Mouse (Mus musculus): ENCODE data around the gene Itih5. TPM values are rescaled to one million over a fixed set of nuclear protein-coding genes. Genes with fewer than 3 reads are reported as not detected.

Itih5 gene
- polyA plus RNA-seq, 1 experiment = not detected

DNA sequence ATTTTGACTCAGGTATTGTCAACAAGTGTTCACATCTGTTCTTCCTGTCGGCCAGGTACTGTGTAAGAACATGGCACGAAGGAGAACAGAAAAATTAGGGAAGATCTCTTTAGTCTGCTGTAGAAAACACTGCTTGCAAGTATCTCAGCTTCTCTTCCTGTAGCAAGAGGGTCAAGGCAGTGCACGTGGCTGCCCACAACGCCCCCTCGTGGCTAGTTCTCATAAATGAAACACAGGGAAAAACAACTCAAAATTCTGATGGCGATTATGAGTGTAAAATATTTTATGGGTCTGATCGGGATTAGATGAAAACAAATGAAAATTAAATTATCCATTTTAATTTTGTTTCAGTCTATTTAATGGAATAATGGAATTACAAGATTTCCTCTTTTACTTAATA, 146.9 kb downstream of the Itih5 start:
- no peak for TF ChIP-seq USF1 (IDR thresholded peaks at IDR 0.05; ENCODE audit: low read depth)
- no peak for TF ChIP-seq FOSL1 (IDR thresholded peaks at IDR 0.05; ENCODE audit: insufficient read depth, low read length, poor library complexity, severe bottlenecking)
- no peak for TF ChIP-seq CEBPB (IDR thresholded peaks at IDR 0.05; ENCODE audit: low read depth)
- no peak for TF ChIP-seq MAX (IDR thresholded peaks at IDR 0.05)
- TF ChIP-seq MYOG (IDR thresholded peaks at IDR 0.05; ENCODE audit: control insufficient read depth, extremely low read depth, insufficient read length) = no peak
- no peak for TF ChIP-seq CTCF (IDR thresholded peaks at IDR 0.05; ENCODE audit: control insufficient read depth, insufficient read depth, insufficient read length)
- no peak for TF ChIP-seq MYOD1 (IDR thresholded peaks at IDR 0.05; ENCODE audit: control insufficient read depth, insufficient read length, low read depth)
- Histone ChIP-seq H3ac (ENCODE audit: control insufficient read depth, insufficient read length, low read depth) (no peak overlapping the region), H3K79me2 (ENCODE audit: control insufficient read depth, insufficient read depth) (no peaks in the 10 kb centered on the region), H3K79me3 (ENCODE audit: low read depth) (no peaks in the 10 kb centered on the region), H3K27me3 (ENCODE audit: control insufficient read depth, insufficient read depth, insufficient read length) (no peaks in the 10 kb centered on the region), H3K4me3 (ENCODE audit: insufficient read depth, poor library complexity, severe bottlenecking) (no peak overlapping the region), H3K36me3 (ENCODE audit: control insufficient read depth, insufficient read depth) (no peaks in the 10 kb centered on the region)

DNA sequence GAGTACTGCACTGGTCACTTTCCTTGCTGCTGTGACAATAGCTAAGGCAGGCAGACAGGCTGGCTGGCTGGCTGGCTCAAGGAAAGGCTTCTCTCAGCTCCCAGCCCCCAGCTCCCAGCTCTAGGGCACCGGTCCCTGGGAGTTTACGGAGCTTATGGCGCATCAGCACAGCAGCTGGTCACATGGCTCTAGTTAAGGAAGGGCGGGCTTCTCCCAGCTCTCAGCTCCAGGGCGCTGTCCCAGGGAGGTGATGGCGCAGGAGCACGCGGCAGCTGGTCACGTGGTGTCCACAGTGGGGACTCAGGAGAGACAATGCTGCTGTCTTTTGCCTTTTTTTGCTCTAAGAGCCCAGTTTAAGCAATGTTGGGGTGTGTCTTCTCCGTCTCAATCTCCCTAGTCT, 147.4 kb downstream of the Itih5 start:
- Histone ChIP-seq H3K4me3 (ENCODE audit: insufficient read depth, poor library complexity, severe bottlenecking) (no peak overlapping the region), H3K36me3 (ENCODE audit: control insufficient read depth, insufficient read depth) (no peaks in the 10 kb centered on the region), H3K79me3 (ENCODE audit: low read depth) (no peaks in the 10 kb centered on the region), H3K27me3 (ENCODE audit: control insufficient read depth, insufficient read depth, insufficient read length) (no peaks in the 10 kb centered on the region), H3K79me2 (ENCODE audit: control insufficient read depth, insufficient read depth) (no peaks in the 10 kb centered on the region), H3ac (ENCODE audit: control insufficient read depth, insufficient read length, low read depth) (no peak overlapping the region)
- TF ChIP-seq USF1 (IDR thresholded peaks at IDR 0.05; ENCODE audit: low read depth) (no peak), MYOG (IDR thresholded peaks at IDR 0.05; ENCODE audit: control insufficient read depth, extremely low read depth, insufficient read length) (no peak), MYOD1 (IDR thresholded peaks at IDR 0.05; ENCODE audit: control insufficient read depth, insufficient read length, low read depth) (no peak), MAX (IDR thresholded peaks at IDR 0.05) (no peak), CTCF (IDR thresholded peaks at IDR 0.05; ENCODE audit: control insufficient read depth, insufficient read depth, insufficient read length) (no peak), FOSL1 (IDR thresholded peaks at IDR 0.05; ENCODE audit: insufficient read depth, low read length, poor library complexity, severe bottlenecking) (no peak), CEBPB (IDR thresholded peaks at IDR 0.05; ENCODE audit: low read depth) (no peak)

DNA sequence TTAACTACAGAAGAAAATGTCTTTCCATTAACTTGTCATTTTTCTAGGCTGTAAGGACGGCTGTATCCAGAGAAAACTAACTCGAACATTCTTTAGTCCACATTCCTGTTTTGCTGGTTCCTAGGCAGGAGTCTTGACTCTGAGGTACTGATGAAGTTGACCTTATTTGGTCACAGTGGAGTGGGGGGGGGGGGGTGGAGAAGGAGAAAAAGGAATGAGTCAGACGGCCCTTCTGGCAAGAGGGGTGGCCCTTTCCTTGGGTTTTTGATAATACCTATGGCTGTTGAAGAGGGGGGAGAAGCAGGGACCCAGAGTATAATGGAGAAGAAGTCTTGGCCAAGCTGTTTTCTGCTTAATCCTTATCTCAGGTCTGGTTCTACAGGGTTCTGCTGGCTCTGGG, 148.0 kb downstream of the Itih5 start:
- Histone ChIP-seq H3ac (ENCODE audit: control insufficient read depth, insufficient read length, low read depth) (no peak overlapping the region), H3K27me3 (ENCODE audit: control insufficient read depth, insufficient read depth, insufficient read length) (no peaks in the 10 kb centered on the region), H3K79me3 (ENCODE audit: low read depth) (no peaks in the 10 kb centered on the region), H3K36me3 (ENCODE audit: control insufficient read depth, insufficient read depth) (no peaks in the 10 kb centered on the region), H3K79me2 (ENCODE audit: control insufficient read depth, insufficient read depth) (no peaks in the 10 kb centered on the region), H3K4me3 (ENCODE audit: insufficient read depth, poor library complexity, severe bottlenecking) (no peak overlapping the region)
- TF ChIP-seq FOSL1 (IDR thresholded peaks at IDR 0.05; ENCODE audit: insufficient read depth, low read length, poor library complexity, severe bottlenecking) (no peak), MYOG (IDR thresholded peaks at IDR 0.05; ENCODE audit: control insufficient read depth, extremely low read depth, insufficient read length) (no peak), USF1 (IDR thresholded peaks at IDR 0.05; ENCODE audit: low read depth) (no peak), MYOD1 (IDR thresholded peaks at IDR 0.05; ENCODE audit: control insufficient read depth, insufficient read length, low read depth) (no peak), CEBPB (IDR thresholded peaks at IDR 0.05; ENCODE audit: low read depth) (no peak), CTCF (IDR thresholded peaks at IDR 0.05; ENCODE audit: control insufficient read depth, insufficient read depth, insufficient read length) (no peak)

DNA sequence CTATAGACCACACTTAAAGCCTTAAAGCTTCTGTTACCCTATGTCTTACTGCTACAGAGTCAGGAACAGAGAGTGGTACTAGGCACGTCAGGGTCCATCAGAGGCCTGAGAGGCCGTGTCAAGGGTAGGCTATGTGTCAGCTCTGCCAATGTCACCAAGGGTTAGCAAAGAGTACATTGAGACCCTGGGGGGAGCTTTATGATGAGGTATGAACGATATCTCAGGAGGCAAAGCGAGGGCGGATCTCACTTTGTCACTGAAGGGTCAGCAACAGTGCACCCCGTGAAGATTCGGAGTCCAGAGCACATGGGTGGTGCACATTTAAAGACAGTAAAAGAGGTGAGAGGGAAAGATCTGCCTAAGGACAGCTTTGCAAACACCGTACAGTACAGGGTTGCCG, 148.6 kb downstream of the Itih5 start:
- Histone ChIP-seq H3K79me2 (ENCODE audit: control insufficient read depth, insufficient read depth) (no peaks in the 10 kb centered on the region), H3ac (ENCODE audit: control insufficient read depth, insufficient read length, low read depth) (no peak overlapping the region), H3K27me3 (ENCODE audit: control insufficient read depth, insufficient read depth, insufficient read length) (no peaks in the 10 kb centered on the region), H3K79me3 (ENCODE audit: low read depth) (no peaks in the 10 kb centered on the region), H3K36me3 (ENCODE audit: control insufficient read depth, insufficient read depth) (no peaks in the 10 kb centered on the region), H3K4me3 (ENCODE audit: insufficient read depth, poor library complexity, severe bottlenecking) (no peak overlapping the region)
- no peak for TF ChIP-seq USF1 (IDR thresholded peaks at IDR 0.05; ENCODE audit: low read depth)
- TF ChIP-seq MYOD1 (IDR thresholded peaks at IDR 0.05; ENCODE audit: control insufficient read depth, insufficient read length, low read depth) = no peak
- no peak for TF ChIP-seq CEBPB (IDR thresholded peaks at IDR 0.05; ENCODE audit: low read depth)
- TF ChIP-seq FOSL1 (IDR thresholded peaks at IDR 0.05; ENCODE audit: insufficient read depth, low read length, poor library complexity, severe bottlenecking) = no peak
- no peak for TF ChIP-seq MAX (IDR thresholded peaks at IDR 0.05)
- TF ChIP-seq CTCF (IDR thresholded peaks at IDR 0.05; ENCODE audit: control insufficient read depth, insufficient read depth, insufficient read length) = no peak
- TF ChIP-seq MYOG (IDR thresholded peaks at IDR 0.05; ENCODE audit: control insufficient read depth, extremely low read depth, insufficient read length) = no peak

DNA sequence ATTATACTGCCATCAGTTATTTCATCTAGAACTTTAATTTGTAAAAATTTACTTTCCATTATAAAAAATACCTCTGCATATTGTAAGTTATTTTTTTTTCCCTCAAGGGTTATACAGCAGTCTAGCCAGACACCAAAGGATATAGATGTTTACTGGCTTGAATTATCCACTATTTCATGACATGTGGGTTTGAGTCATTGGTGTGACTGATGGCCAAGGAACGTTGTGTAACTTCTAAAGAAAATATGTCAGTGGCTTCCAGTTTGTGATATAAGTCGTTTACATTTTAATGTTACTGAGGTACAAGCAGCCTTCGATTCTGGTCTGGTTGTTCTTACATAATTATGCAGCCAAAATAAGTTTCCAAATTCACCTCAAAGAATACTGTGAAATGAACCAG, 151.5 kb downstream of the Itih5 start:
- H3K27me3 ChIP-seq (ENCODE audit: control insufficient read depth, insufficient read depth, insufficient read length) = no peaks in the 10 kb centered on the region
- no peaks in the 10 kb centered on the region for H3K79me2 ChIP-seq (ENCODE audit: control insufficient read depth, insufficient read depth)
- no peak overlapping the region for H3ac ChIP-seq (ENCODE audit: control insufficient read depth, insufficient read length, low read depth)
- TF ChIP-seq MYOG (IDR thresholded peaks at IDR 0.05; ENCODE audit: control insufficient read depth, extremely low read depth, insufficient read length) = no peak
- TF ChIP-seq MYOD1 (IDR thresholded peaks at IDR 0.05; ENCODE audit: control insufficient read depth, insufficient read length, low read depth) = no peak
- TF ChIP-seq CEBPB (IDR thresholded peaks at IDR 0.05; ENCODE audit: low read depth) = no peak
- no peak for TF ChIP-seq MAX (IDR thresholded peaks at IDR 0.05)
- TF ChIP-seq USF1 (IDR thresholded peaks at IDR 0.05; ENCODE audit: low read depth) = no peak
- no peak for TF ChIP-seq FOSL1 (IDR thresholded peaks at IDR 0.05; ENCODE audit: insufficient read depth, low read length, poor library complexity, severe bottlenecking)
- no peak for TF ChIP-seq CTCF (IDR thresholded peaks at IDR 0.05; ENCODE audit: control insufficient read depth, insufficient read depth, insufficient read length)
- no peaks in the 10 kb centered on the region for H3K79me3 ChIP-seq (ENCODE audit: low read depth)
- no peaks in the 10 kb centered on the region for H3K36me3 ChIP-seq (ENCODE audit: control insufficient read depth, insufficient read depth)
- H3K4me3 ChIP-seq (ENCODE audit: insufficient read depth, poor library complexity, severe bottlenecking) = no peak overlapping the region

Other genes starting within 250 kb of the Itih5 start
- 7.0 TPM for gene Taf3, start 105.0 kb upstream of the Itih5 start, polyA plus RNA-seq (2012; fragmentation: generic; extraction: Trizol)
- 526 TPM for gene Atp5c1, start 73.1 kb upstream of the Itih5 start, polyA plus RNA-seq (2012; fragmentation: generic; extraction: Trizol)
- gene Kin, start 73.0 kb upstream of the Itih5 start, polyA plus RNA-seq (2012; fragmentation: generic; extraction: Trizol) = 7.5 TPM
- gene Itih2, start 22.2 kb upstream of the Itih5 start, polyA plus RNA-seq (2012; fragmentation: generic; extraction: Trizol) = not detected
- 0.11 TPM for gene Sfmbt2, start 216.9 kb downstream of the Itih5 start, polyA plus RNA-seq (2012; fragmentation: generic; extraction: Trizol)

Measured in C2C12 (cell line).